Mouse (Mus musculus) small intestine, adult 10 weeks (tissue): ENCODE measurements around the gene Sardh. TPM values are rescaled to one million over a fixed set of nuclear protein-coding genes. Genes with fewer than 3 reads are reported as not detected.

Source experiments
- polyA plus RNA-seq: library from polyadenylated mRNA; stranded (reverse); fragments of 350-450 nt; fragmentation: Illumina TruSeq; extraction: RNeasy Lipid Tissue Mini Kit (QIAGEN cat#74804); gene quantifications from one replicate; pipeline ENCODE4 v1.2.3, GENCODE M21; 2014; ENCODE audit warnings: low replicate concordance

Gene Sardh
- polyA plus RNA-seq, result 0.67 TPM

DNA sequence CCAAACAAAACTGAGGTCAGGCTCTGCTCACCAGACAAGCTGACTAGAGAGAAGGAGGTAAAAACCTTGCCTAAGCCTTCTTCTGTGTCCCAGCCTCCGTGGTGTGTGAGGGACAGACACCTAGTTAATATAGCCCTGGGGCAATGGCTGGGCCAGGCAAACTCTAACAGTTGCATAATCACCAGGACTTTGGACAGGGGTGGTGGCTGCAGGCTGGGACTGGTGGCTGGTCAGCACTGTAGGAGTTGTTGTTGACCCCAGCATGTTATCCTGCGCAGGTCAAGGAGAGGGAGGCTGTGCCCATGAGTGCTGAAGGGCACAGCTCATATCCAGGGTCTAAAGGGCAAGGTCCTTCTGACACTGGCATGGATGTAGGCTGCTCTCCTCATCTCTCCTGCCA lies at the start of gene Sardh:
Gene Sardh, minus strand, starts transcription at position 127 of the 400 bp plus-strand sequence.

DNA sequence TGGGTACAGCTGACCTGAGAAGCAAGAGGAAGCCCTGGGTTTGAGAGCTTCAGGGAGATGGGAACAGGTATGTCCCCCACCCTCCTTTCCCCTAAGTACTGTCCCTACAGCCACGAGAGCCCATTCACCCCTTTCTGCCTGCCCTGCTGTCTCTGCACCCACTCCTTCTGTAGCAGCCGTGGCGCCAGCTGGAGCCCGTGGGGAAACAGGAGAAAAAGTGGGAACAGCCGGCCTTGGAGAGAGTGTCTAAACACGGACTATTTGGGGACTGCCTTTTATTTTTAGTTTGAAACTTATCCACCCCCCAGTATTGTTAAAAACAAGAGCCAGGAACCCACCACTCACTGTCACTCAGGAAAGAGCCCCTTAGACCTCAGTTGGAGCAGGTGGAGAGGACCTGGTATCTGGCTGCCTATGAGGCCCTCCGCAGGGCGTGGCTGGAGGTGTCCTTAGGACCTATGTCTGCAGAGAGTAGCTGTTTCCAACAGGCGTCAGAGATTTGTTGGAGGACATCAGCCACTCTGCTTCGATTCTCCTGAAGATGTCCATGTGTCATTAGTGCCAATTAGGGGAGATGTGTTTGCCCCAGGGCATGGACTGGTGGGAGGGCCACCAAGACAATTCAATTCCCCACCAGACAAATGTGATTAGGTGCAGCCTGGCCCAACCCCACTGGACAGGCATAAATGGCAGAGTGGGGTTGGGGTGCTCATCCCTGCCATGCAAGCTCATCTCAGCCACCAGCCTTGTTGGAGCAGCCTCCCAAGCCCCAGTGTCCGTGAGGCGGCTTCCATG lies 83.1 kb downstream of the Sardh start, which contains the start of gene Dbh:
Gene Dbh, plus strand, starts transcription at position 438 of the 795 bp plus-strand sequence.

DNA sequence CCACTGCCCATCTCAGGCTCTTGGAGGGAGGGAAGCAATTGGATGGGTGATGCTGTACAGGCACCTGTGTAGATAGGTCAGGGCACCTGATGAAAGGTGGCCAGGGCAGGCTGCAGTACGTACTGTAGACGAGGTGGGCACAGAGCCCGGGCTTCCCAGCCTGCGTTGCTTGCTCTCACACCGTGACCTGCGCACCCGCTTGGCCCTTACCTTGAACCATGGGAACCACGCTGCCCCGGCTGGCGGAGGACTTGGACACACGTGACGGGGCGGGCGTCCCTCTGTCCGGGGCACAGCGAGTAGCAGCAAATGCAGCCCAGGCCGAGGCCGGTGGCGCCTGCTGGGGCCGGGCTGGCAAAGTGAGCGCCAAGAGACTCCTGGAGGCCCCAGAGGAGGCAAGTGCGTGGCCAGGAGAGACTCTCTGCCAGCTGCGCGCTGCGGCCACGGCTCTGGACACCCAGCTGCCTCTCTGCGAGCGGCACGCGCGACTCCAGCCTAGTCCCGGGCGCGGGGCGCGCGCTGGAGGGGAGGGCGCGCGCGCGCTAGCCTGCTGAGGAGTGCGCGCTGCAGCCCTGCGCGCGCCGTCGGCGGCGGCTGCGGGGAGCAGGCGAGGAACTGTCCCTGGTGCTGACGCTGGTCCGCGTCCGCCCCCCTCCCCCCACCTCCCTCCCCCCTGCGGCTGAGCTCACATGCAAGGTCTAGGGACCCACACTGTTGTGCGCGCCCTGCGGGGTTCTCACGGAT lies 106.0 kb downstream of the Sardh start, which contains the start of gene Fam163b:
Gene Fam163b, minus strand, starts transcription at position 542 of the 744 bp plus-strand sequence.

Other genes starting within 250 kb of the Sardh start
- 14.2 TPM for gene Cacfd1, start 238.4 kb downstream of the Sardh start, polyA plus RNA-seq
- not detected for gene Slc2a6, start 220.3 kb downstream of the Sardh start, polyA plus RNA-seq
- gene Mymk, start 176.2 kb downstream of the Sardh start, polyA plus RNA-seq, result not detected
- not detected for gene Adamtsl2, start 169.0 kb downstream of the Sardh start, polyA plus RNA-seq
- not detected for gene Fam163b, start 105.8 kb downstream of the Sardh start, polyA plus RNA-seq
- not detected for gene Dbh, start 83.1 kb downstream of the Sardh start, polyA plus RNA-seq
- gene Vav2, start 178.7 kb upstream of the Sardh start, polyA plus RNA-seq, result 10.5 TPM
- gene Brd3os, start 194.0 kb upstream of the Sardh start, polyA plus RNA-seq, result not detected